Mouse (Mus musculus) midbrain, embryonic 14.5 days (tissue): ENCODE measurements at regions not wholly inside any gene's neighbourhood (a gene's known extent, or its start where the extent isn't known, plus 50 kb on each side); places are given as distances from the start of the nearest gene placed in this dataset.

Experiments used
- ATAC-seq: fragments of 200-750 bp; cut with Nextera tagmentation; 2 replicates; pipeline ENCODE4 v1.8.0; 2017; ENCODE audit warnings: moderate number of reproducible peaks, moderate library complexity; ENCODE audit not compliant: low FRiP score, low TSS enrichment
- DNase-seq: peaks from one replicate; pipeline ENCODE4 v3.0.0-alpha.2; 2015
- H3K27ac ChIP-seq: fragments of 300-500 bp; sonication (generic); replicated peaks from 2 replicates; pipeline ENCODE4 v1.5.1; 2014; ENCODE audit warnings: mild to moderate bottlenecking, low read depth, low read length, moderate library complexity
- H3K27me3 ChIP-seq: fragments of 300-500 bp; sonication (generic); 2 replicates; pipeline ENCODE4 v1.6.1; 2014; ENCODE audit warnings: low read length, control low read depth, mixed read lengths; ENCODE audit not compliant: control insufficient read depth, insufficient read depth
- H3K36me3 ChIP-seq: fragments of 300-500 bp; sonication (generic); 2 replicates; pipeline ENCODE4 v1.6.1; 2014; ENCODE audit warnings: low read length, control low read depth; ENCODE audit not compliant: control insufficient read depth, insufficient read depth
- H3K4me1 ChIP-seq: fragments of 300-500 bp; sonication (generic); 2 replicates; pipeline ENCODE4 v1.6.1; 2014; ENCODE audit warnings: mild to moderate bottlenecking, antibody characterized with exemption, low read length, control low read depth; ENCODE audit not compliant: control insufficient read depth, insufficient read depth
- H3K4me2 ChIP-seq: fragments of 300-500 bp; sonication (generic); 2 replicates; pipeline ENCODE4 v1.6.1; 2014; ENCODE audit warnings: mild to moderate bottlenecking, low read length, moderate library complexity
- H3K4me3 ChIP-seq: fragments of 300-500 bp; sonication (generic); replicated peaks from 2 replicates; pipeline ENCODE4 v1.5.1; 2014; ENCODE audit warnings: low read depth, low read length
- H3K9ac ChIP-seq: fragments of 300-500 bp; sonication (generic); replicated peaks from 2 replicates; pipeline ENCODE4 v1.6.1; 2014; ENCODE audit warnings: mild to moderate bottlenecking, low read length, moderate library complexity
- H3K9me3 ChIP-seq: fragments of 300-500 bp; sonication (generic); 2 replicates; pipeline ENCODE4 v1.6.1; 2016; ENCODE audit warnings: low read length, control low read depth, mixed read lengths; ENCODE audit not compliant: control insufficient read depth
- WGBS: fragments of 180-500 bp; shearing (Covaris S2); extraction: QIAGEN DNeasy Blood & Tissue Kit; methylation state at CpG from one replicate; pipeline ENCODE4 v1.1.7; 2014; 5-methylcytosine and 5-hydroxymethylcytosine counted together

DNA sequence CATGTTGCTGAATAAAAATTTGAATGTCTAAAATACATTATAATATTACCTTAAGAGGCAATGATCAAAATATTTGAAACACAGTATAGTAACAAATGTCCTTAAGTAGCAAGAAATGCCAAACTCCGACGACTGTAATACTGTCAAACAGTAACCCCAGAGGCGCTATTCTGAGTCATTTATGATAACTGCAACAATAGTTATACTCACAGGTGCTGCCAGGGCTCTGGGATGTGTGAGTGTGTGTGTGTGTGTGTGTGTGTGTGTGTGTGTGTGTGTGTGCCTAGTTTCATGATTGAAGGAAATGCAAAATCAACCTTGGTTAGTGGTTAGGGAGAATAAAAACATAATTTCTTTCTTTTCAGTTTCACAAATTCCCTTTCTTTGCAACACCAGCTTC is 94.0 kb upstream of the Galnt15 start:
- Histone ChIP-seq H3K9me3 (no peaks in the 10 kb centered on the region), H3K4me2 (peak overlapping the region; percentile 62), H3K9ac (peak overlapping the region; percentile 63; the same call in 1 of the 2 replicates), H3K4me3 (peak overlapping the region; percentile 31; the same call in 1 of the 2 replicates), H3K27me3 (no peaks in the 10 kb centered on the region), H3K36me3 (no peaks in the 10 kb centered on the region), H3K4me1 (peaks cover 20% of the 10 kb centered on the region), H3K27ac (peak overlapping the region; percentile 97)
- DNase-seq: peak; percentile 74
- WGBS: 5% methylated on average over 3 of the region's 3 CpGs
- no peak for ATAC-seq

DNA sequence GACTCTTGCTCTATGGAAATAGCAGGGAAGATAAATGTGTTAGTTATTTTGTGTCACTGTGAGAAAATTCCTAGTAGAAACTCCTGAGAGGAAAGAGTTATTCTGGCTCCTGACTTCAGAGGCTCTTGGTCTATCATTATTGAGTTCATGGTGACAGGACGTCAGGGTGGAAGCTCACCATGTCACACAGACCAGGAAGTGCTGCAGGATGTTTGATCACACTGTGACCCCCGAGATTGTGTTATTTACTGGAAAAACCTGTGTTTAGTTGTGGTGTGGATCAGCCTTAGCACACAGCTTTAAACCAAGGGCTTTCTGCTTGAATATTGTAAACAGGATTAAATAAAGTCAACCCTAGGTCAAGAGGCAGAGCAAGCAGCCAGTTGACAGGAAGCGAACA is 93.4 kb upstream of the Galnt15 start:
- ATAC-seq (no peak), DNase-seq (no peak)
- Histone ChIP-seq H3K4me2 (no peak overlapping the region), H3K27ac (peak overlapping the region; percentile 97), H3K9me3 (no peaks in the 10 kb centered on the region), H3K27me3 (no peaks in the 10 kb centered on the region), H3K36me3 (no peaks in the 10 kb centered on the region), H3K4me1 (peaks cover 20% of the 10 kb centered on the region), H3K9ac (no peak overlapping the region), H3K4me3 (no peak overlapping the region)
- 43% methylated on average over 3 of the region's 3 CpGs for WGBS

DNA sequence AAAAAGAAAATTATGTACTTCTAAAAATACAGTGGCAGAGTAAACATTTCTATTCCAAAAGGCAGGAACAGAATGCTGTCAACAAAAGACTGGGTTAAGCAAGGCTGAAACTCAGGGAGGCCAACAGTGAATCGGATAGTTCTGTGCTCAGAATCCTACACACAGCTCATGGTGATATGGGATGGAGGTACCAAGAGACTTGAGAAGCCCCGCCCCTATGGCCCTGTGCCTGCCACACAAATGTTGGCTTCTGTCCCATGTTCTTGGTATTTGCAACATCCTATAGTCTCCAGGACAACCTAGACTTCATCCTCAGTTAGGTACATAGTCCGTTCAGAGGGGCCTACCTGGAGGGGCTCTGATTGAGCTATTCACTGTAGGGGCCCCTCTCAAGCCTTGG is 92.2 kb upstream of the Galnt15 start:
- 93% methylated on average over 3 of the region's 3 CpGs for WGBS
- no peak for ATAC-seq

DNA sequence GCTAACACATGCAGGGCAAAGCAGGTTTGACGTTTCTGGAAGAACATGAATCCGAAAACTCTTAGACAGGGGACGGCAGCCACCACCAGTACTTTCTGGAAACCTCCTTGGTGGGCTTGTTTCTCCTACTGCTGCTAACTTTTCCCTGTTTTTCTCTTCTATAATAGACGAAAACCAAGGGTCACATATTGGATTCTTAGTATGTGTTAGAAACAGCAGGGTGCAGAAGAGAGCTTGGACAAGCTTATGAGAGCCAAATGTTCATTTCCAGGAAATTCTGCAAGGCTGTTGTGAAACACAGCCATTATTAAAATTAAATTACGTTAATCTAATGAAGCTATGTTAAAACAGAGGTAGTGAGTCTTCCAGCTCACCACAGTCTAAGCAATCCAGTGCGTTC is 87.9 kb upstream of the Galnt15 start:
- ATAC-seq (no peak), DNase-seq (no peak)
- Histone ChIP-seq H3K36me3 (no peaks in the 10 kb centered on the region), H3K27me3 (no peaks in the 10 kb centered on the region), H3K9ac (no peak overlapping the region), H3K9me3 (no peaks in the 10 kb centered on the region), H3K4me3 (no peak overlapping the region), H3K4me1 (0 out of 2 replicates have a peak, but pooled peaks cover under 1% of the 10 kb centered on the region), H3K4me2 (no peak overlapping the region), H3K27ac (no peak overlapping the region)
- 92% methylated on average over 6 of the region's 6 CpGs for WGBS

More for the DNA sequence above, 92.2 kb upstream of the Galnt15 start:
- Histone ChIP-seq H3K27ac (no peak overlapping the region), H3K36me3 (no peaks in the 10 kb centered on the region), H3K4me2 (no peak overlapping the region), H3K4me3 (no peak overlapping the region), H3K9ac (no peak overlapping the region), H3K27me3 (no peaks in the 10 kb centered on the region), H3K9me3 (no peaks in the 10 kb centered on the region), H3K4me1 (peaks cover 20% of the 10 kb centered on the region)
- no peak for DNase-seq

DNA sequence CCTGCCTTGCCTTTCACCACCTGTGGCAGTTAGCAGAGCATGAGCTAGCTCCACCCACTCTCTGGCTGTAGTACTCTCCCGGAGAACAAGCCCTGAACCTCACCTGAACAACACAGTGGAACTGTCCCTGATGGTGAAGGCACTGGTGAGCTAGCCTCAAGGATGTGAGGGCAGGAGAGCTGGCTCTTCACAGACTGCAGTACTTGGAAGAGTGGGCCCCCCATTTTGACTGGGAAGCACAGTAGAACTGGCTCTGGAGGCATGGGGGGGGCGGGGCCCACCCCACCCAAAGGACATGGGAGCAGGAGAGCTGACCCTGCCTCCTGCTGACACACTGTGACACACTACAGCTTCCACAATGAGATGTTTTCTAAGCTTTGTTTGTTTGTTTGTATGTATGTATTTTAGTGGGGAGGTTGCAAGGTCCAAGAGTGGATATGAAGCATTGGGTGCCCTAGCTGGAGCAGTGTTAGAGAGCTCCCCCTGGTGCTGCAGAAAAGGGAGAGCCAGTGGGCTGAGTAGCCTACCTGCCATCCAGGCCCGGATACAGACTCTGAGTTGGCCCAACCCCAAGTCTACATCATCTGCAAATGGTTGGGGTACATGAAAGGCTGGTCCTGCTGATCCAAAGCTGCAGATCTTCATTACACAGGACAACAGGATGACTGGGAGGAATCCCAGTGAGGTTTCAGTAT is 86.4 kb upstream of the Galnt15 start:
- Histone ChIP-seq H3K9ac (no peak overlapping the region), H3K27ac (no peak overlapping the region), H3K4me2 (no peak overlapping the region), H3K36me3 (no peaks in the 10 kb centered on the region), H3K4me3 (no peak overlapping the region), H3K27me3 (no peaks in the 10 kb centered on the region), H3K4me1 (no peaks in the 10 kb centered on the region), H3K9me3 (no peaks in the 10 kb centered on the region)
- DNase-seq (no peak), ATAC-seq (no peak)
- WGBS: 72% methylated on average over 3 of the region's 3 CpGs

DNA sequence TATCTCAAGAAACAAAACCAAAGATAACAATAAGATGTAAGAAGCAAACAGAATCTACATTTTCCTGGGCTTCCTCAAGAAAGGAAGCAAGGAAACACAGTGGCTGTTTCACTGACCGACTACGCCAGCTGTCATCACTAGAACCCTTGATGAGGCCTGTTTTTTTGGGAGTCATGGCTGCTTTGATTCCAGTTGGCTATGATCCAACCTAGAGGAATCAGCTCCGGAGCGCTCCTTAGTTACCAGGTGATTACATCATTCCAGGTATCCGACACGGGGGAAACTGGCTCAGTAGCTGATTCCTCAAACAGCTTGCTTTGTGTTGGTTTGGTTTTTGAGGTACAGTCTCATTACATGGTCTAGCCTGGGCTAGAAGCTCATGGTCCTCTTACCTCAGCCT is 84.1 kb upstream of the Galnt15 start:
- no peak overlapping the region for H3K27ac ChIP-seq
- no peaks in the 10 kb centered on the region for H3K36me3 ChIP-seq
- no peak overlapping the region for H3K4me2 ChIP-seq
- no peaks in the 10 kb centered on the region for H3K27me3 ChIP-seq
- H3K4me1 ChIP-seq: no peaks in the 10 kb centered on the region
- ATAC-seq: no peak
- no peak for DNase-seq
- no peaks in the 10 kb centered on the region for H3K9me3 ChIP-seq
- H3K4me3 ChIP-seq: no peak overlapping the region
- no peak overlapping the region for H3K9ac ChIP-seq
- 90% methylated on average over 6 of the region's 6 CpGs for WGBS

DNA sequence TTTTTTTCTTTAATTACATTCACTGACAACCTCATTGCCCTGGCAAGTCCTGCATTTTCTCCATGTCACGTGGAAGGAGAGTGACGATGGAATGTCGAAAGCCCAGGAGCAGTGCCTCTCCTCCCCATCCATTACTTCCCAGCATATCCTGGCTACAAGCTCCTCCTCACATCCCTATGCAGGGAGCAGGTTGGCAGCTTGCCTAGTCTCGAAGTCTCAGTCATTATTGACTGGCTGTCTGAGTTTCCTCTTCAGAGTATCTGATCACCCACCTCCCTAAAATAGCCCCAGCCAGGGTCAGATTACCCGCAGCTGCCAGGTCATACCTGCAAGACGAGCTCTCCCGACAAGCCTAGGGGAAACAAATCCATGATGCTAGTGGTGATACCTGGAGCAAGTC is 83.7 kb upstream of the Galnt15 start:
- WGBS: 84% methylated on average over 7 of the region's 7 CpGs
- DNase-seq: no peak
- no peak overlapping the region for H3K4me3 ChIP-seq
- H3K27ac ChIP-seq: no peak overlapping the region
- no peak overlapping the region for H3K4me2 ChIP-seq
- H3K4me1 ChIP-seq: no peaks in the 10 kb centered on the region
- H3K27me3 ChIP-seq: no peaks in the 10 kb centered on the region
- no peaks in the 10 kb centered on the region for H3K9me3 ChIP-seq
- no peaks in the 10 kb centered on the region for H3K36me3 ChIP-seq
- H3K9ac ChIP-seq: no peak overlapping the region
- ATAC-seq: no peak

DNA sequence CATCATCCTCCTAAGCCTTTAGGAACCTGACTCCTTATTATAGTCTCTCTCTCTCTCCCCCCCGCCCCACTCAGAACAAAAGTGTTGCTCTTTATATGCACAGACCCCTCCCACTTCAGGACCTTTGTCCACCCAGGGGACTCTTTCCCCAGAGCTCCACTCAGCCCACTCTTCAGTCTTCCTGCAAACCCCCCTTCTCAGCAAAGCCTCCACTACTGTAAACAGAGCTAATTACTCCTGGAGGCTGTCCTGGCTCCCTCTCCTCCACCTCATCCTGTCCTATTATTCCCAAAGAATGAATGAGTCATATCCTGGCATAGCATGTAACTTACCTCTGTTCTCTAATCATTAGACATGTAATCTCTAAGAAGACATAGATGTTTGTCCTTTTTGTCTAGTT is 82.8 kb upstream of the Galnt15 start:
- Histone ChIP-seq H3K4me1 (no peaks in the 10 kb centered on the region), H3K27ac (no peak overlapping the region)
- no peak for DNase-seq

DNA sequence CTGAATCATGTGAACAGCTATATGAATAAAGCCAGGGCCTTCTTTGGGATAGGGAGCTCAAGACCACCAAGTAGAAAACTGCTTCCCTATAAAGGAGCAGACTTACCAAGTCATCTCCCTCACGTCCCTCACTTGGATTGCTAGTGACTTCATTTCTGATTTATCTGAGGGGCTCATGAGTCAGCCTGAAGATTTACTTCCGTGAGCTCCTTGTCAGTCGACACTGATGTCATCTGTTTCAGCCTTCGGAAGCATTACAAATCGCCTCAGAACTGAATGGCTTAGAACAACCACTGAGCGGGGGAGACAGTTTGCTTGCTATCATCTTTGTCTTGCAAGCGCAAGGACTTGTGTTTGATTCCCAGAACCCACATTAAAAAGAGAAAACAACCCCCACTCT is 81.5 kb upstream of the Galnt15 start:
- H3K36me3 ChIP-seq: no peaks in the 10 kb centered on the region
- ATAC-seq (no peak), DNase-seq (no peak)
- no peaks in the 10 kb centered on the region for H3K4me1 ChIP-seq
- H3K4me2 ChIP-seq: no peak overlapping the region
- no peaks in the 10 kb centered on the region for H3K9me3 ChIP-seq
- 17% methylated on average over 7 of the region's 7 CpGs for WGBS
- no peak overlapping the region for H3K4me3 ChIP-seq
- H3K27me3 ChIP-seq: no peaks in the 10 kb centered on the region
- no peak overlapping the region for H3K27ac ChIP-seq
- H3K9ac ChIP-seq: no peak overlapping the region

More for the DNA sequence above, 82.8 kb upstream of the Galnt15 start:
- Histone ChIP-seq H3K9ac (no peak overlapping the region), H3K36me3 (no peaks in the 10 kb centered on the region), H3K4me2 (no peak overlapping the region), H3K9me3 (no peaks in the 10 kb centered on the region), H3K27me3 (no peaks in the 10 kb centered on the region), H3K4me3 (no peak overlapping the region)
- 73% methylated on average over 1 of the region's 1 CpGs for WGBS
- ATAC-seq: no peak
